29 mouse cellular contexts compared by ENCODE assay signal in genomic region chr6:88301234-88301633, GRCm38 (mm10).
DNase-seq lines count a peak whose midpoint lies in the region; ATAC-seq and TF ChIP-seq lines count a peak whose summit lies in the region.
"Had no signal": no experiment of that assay in that cellular context is flagged by ENCODE, and none has a peak within 500 bp of the region (broad histone marks: within the 10 kb centered on the region; RNA-seq: fewer than 3 reads in every experiment).

No protein-coding gene starts in this region.

- H3K27ac ChIP-seq in heart, embryonic 12.5 days (ENCODE audit: poor library complexity, severe bottlenecking), result no peak overlapping the region
- no peak overlapping the region for H3K27ac ChIP-seq in heart, adult 2 months
- H3K27ac ChIP-seq in heart, embryonic 15.5 days, result no peak overlapping the region
- no peak overlapping the region for H3K27ac ChIP-seq in lung, embryonic 14.5 days (ENCODE audit: low read depth)
- H3K27ac ChIP-seq: embryonic facial prominence, embryonic 10.5 days; embryonic facial prominence, embryonic 13.5 days; forebrain, embryonic 12.5 days; forebrain, embryonic 15.5 days; hindbrain, embryonic 12.5 days; hindbrain, embryonic 15.5 days had no signal

- intact Hi-C loops in heart, adult 2 months (cut with DNase I), result no loop called here

- no peak overlapping the region for H3K4me3 ChIP-seq in heart, embryonic 12.5 days
- H3K4me3 ChIP-seq in heart, adult 2 months, result no peak overlapping the region
- no peak overlapping the region for H3K4me3 ChIP-seq in heart, embryonic 15.5 days
- H3K4me3 ChIP-seq in lung, embryonic 14.5 days (ENCODE audit: low read depth, low read length), result no peak overlapping the region
- H3K4me3 ChIP-seq: embryonic facial prominence, embryonic 10.5 days; embryonic facial prominence, embryonic 13.5 days; erythroblast, embryonic 14.5 days; forebrain, embryonic 12.5 days; forebrain, embryonic 15.5 days; hindbrain, embryonic 12.5 days; hindbrain, embryonic 15.5 days had no signal

- TF ChIP-seq EP300 in heart, adult 2 months (IDR thresholded peaks at IDR 0.05; ENCODE audit: insufficient read depth, low read depth, low read length), result no peak

- no peak for TF ChIP-seq CTCF in heart, adult 2 months (IDR thresholded peaks at IDR 0.05)
- no peak for TF ChIP-seq CTCF in lung, embryonic 14.5 days (IDR thresholded peaks at IDR 0.05; ENCODE audit: low read depth)

- no peaks in the 10 kb centered on the region for H3K9me3 ChIP-seq in heart, embryonic 12.5 days (replicated peaks)
- no peaks in the 10 kb centered on the region for H3K9me3 ChIP-seq in heart, embryonic 15.5 days (replicated peaks)
- no peaks in the 10 kb centered on the region for H3K9me3 ChIP-seq in lung, embryonic 14.5 days (ENCODE audit: low read depth, low read length)
- H3K9me3 ChIP-seq: embryonic facial prominence, embryonic 10.5 days; embryonic facial prominence, embryonic 13.5 days; forebrain, embryonic 12.5 days; forebrain, embryonic 15.5 days; G1E; hindbrain, embryonic 12.5 days; hindbrain, embryonic 15.5 days had no signal

- H3K79me2 ChIP-seq in heart, adult 2 months (replicated peaks; ENCODE audit: control insufficient read depth, insufficient read depth, low read length), result no peaks in the 10 kb centered on the region

- ATAC-seq in heart, embryonic 12.5 days (ENCODE audit: insufficient number of reproducible peaks, low FRiP score), result 0 out of 2 replicates have a peak, but pooled peaks have one; percentile 36
- 0 out of 2 replicates have a peak, but pooled peaks have one; percentile 65 for ATAC-seq in heart, embryonic 15.5 days (replicated peaks; ENCODE audit: insufficient number of reproducible peaks, insufficient read depth, low FRiP score, low read depth)
- ATAC-seq in lung, embryonic 14.5 days (ENCODE audit: insufficient read depth), result no peak
- ATAC-seq: activated CD4-positive, CD25-positive, alpha-beta regulatory T cell, adult 4 months; forebrain, embryonic 15.5 days; intestine, postnatal 0 days; Patski had no signal

- peaks cover 21% of the 10 kb centered on the region for H3K4me1 ChIP-seq in heart, embryonic 12.5 days (replicated peaks)
- H3K4me1 ChIP-seq in heart, adult 2 months (ENCODE audit: control insufficient read depth, insufficient read depth, low read length), result no peaks in the 10 kb centered on the region
- H3K4me1 ChIP-seq in heart, embryonic 15.5 days (replicated peaks), result peaks cover 17% of the 10 kb centered on the region
- peaks cover 7% of the 10 kb centered on the region for H3K4me1 ChIP-seq in lung, embryonic 14.5 days (ENCODE audit: insufficient read depth)
- H3K4me1 ChIP-seq: embryonic facial prominence, embryonic 13.5 days; forebrain, embryonic 12.5 days; forebrain, embryonic 15.5 days; hindbrain, embryonic 15.5 days had no signal

- 17% methylated on average over 7 of the region's 7 CpGs for WGBS in heart, embryonic 12.5 days
- WGBS in heart, adult 2 months, result 29% methylated on average over 7 of the region's 7 CpGs
- 24% methylated on average over 7 of the region's 7 CpGs for WGBS in heart, embryonic 15.5 days
- 34% methylated on average over 7 of the region's 7 CpGs for WGBS in lung, embryonic 14.5 days

- DNase-seq in heart, adult 2 months, result no peak
- DNase-seq in heart, adult 9 months (ENCODE audit: low spot score in 2 of 2), result no peak
- peak; percentile 7 for DNase-seq in lung, embryonic 14.5 days
- no peak for DNase-seq in lung, postnatal 14 days
- no peak for DNase-seq in spleen, postnatal 14 days (ENCODE audit: low spot score in 2 of 2)
- DNase-seq: adrenal gland, adult 8-10 months; adrenal gland, postnatal 25 days; B cell, adult 2 months; cerebellum, adult 11-12 months; cerebellum, adult 8-10 months; cerebellum, postnatal 10 days; cerebellum, postnatal 36 days; embryo, embryonic 11 days; gastrocnemius, postnatal 25 days; kidney, adult 2 months had no signal

- peaks cover 6% of the 10 kb centered on the region for H3K36me3 ChIP-seq in heart, embryonic 12.5 days
- no peaks in the 10 kb centered on the region for H3K36me3 ChIP-seq in heart, adult 2 months (ENCODE audit: control insufficient read depth, insufficient read depth, low read length)
- H3K36me3 ChIP-seq in heart, embryonic 15.5 days, result no peaks in the 10 kb centered on the region
- peaks cover 15% of the 10 kb centered on the region; the same call in 1 of the 2 replicates for H3K36me3 ChIP-seq in lung, embryonic 14.5 days (ENCODE audit: insufficient read depth)
- H3K36me3 ChIP-seq: forebrain, embryonic 15.5 days; hindbrain, embryonic 15.5 days had no signal

- TF ChIP-seq POLR2A in heart, adult 2 months (IDR thresholded peaks at IDR 0.05; ENCODE audit: insufficient read depth, low read depth, low read length), result no peak

- H3K9ac ChIP-seq in heart, embryonic 12.5 days, result no peak overlapping the region
- H3K9ac ChIP-seq in heart, adult 2 months (ENCODE audit: low read depth, low read length), result no peak overlapping the region
- no peak overlapping the region for H3K9ac ChIP-seq in heart, embryonic 15.5 days
- H3K9ac ChIP-seq in lung, embryonic 14.5 days, result no peak overlapping the region
- H3K9ac ChIP-seq: embryonic facial prominence, embryonic 13.5 days; forebrain, embryonic 12.5 days; forebrain, embryonic 15.5 days; hindbrain, embryonic 12.5 days; hindbrain, embryonic 15.5 days had no signal

- H3K27me3 ChIP-seq in heart, embryonic 12.5 days (replicated peaks), result no peaks in the 10 kb centered on the region
- no peaks in the 10 kb centered on the region for H3K27me3 ChIP-seq in heart, adult 2 months (ENCODE audit: control insufficient read depth, insufficient read depth, low read length)
- no peaks in the 10 kb centered on the region for H3K27me3 ChIP-seq in heart, embryonic 15.5 days
- no peaks in the 10 kb centered on the region for H3K27me3 ChIP-seq in lung, embryonic 14.5 days (ENCODE audit: insufficient read depth, low read length)
- H3K27me3 ChIP-seq: CH12.LX; embryonic facial prominence, embryonic 13.5 days; forebrain, embryonic 12.5 days; forebrain, embryonic 15.5 days; hindbrain, embryonic 12.5 days; hindbrain, embryonic 15.5 days; Patski had no signal

- H3K4me2 ChIP-seq in heart, embryonic 12.5 days, result peak overlapping the region; percentile 25
- H3K4me2 ChIP-seq in heart, embryonic 15.5 days, result no peak overlapping the region; the same call in 1 of the 2 replicates
- H3K4me2 ChIP-seq in lung, embryonic 14.5 days, result no peak overlapping the region
- H3K4me2 ChIP-seq: embryonic facial prominence, embryonic 13.5 days; forebrain, embryonic 12.5 days; forebrain, embryonic 15.5 days; hindbrain, embryonic 12.5 days; hindbrain, embryonic 15.5 days had no signal
